Mouse (Mus musculus) C2C12 (cell line): ENCODE data around the gene Slc31a2. TPM values are rescaled to one million over a fixed set of nuclear protein-coding genes. Genes with fewer than 3 reads are reported as not detected.

Experiments used
- H3K27me3 ChIP-seq: one replicate; pipeline ENCODE4 v1.6.1; 2011; ENCODE audit not compliant: control insufficient read depth, insufficient read depth, insufficient read length
- H3K36me3 ChIP-seq: one replicate; pipeline ENCODE4 v1.6.1; 2011; ENCODE audit not compliant: control insufficient read depth, insufficient read depth
- H3K4me3 ChIP-seq: one replicate; pipeline ENCODE4 v1.5.1; 2011; ENCODE audit warnings: mild to moderate bottlenecking, control low read depth; ENCODE audit not compliant: poor library complexity, insufficient read depth, severe bottlenecking
- H3K79me2 ChIP-seq: one replicate; pipeline ENCODE4 v1.6.1; 2011; ENCODE audit not compliant: control insufficient read depth, insufficient read depth
- H3K79me3 ChIP-seq: one replicate; pipeline ENCODE4 v1.6.1; 2011; ENCODE audit warnings: low read depth, control low read depth
- H3ac ChIP-seq: one replicate; pipeline ENCODE3; 2011; ENCODE audit warnings: low read depth; ENCODE audit not compliant: control insufficient read depth, insufficient read length
- CEBPB ChIP-seq: IDR thresholded peaks from one replicate; pipeline ENCODE4 v1.6.1; 2011; ENCODE audit warnings: low read depth, mild to moderate bottlenecking, control low read depth, moderate library complexity
- CTCF ChIP-seq: IDR thresholded peaks from one replicate; pipeline ENCODE4 v1.5.1; 2011; ENCODE audit not compliant: control insufficient read depth, insufficient read depth, insufficient read length
- FOSL1 ChIP-seq: IDR thresholded peaks from one replicate; pipeline ENCODE4 v1.8.0; 2011; ENCODE audit warnings: mild to moderate bottlenecking, low read length; ENCODE audit not compliant: poor library complexity, insufficient read depth, severe bottlenecking
- MAX ChIP-seq: IDR thresholded peaks from one replicate; pipeline ENCODE4 v1.6.1; 2011; ENCODE audit warnings: mild to moderate bottlenecking, control low read depth
- MYOD1 ChIP-seq: IDR thresholded peaks from one replicate; pipeline ENCODE4 v1.6.1; 2011; ENCODE audit warnings: low read depth; ENCODE audit not compliant: control insufficient read depth, insufficient read length
- MYOG ChIP-seq: IDR thresholded peaks from one replicate; pipeline ENCODE4 v1.6.1; 2011; ENCODE audit not compliant: control insufficient read depth, insufficient read length; ENCODE audit errors: extremely low read depth
- USF1 ChIP-seq: IDR thresholded peaks from one replicate; pipeline ENCODE4 v1.6.1; 2011; ENCODE audit warnings: low read depth, mild to moderate bottlenecking, control low read depth, moderate library complexity
- polyA plus RNA-seq: library from polyadenylated mRNA; unstranded; fragments of >200 nt; fragmentation: generic; extraction: Trizol; gene quantifications from one replicate; pipeline ENCODE4 v1.2.1, GENCODE M21; 2012; ENCODE audit warnings: missing spikeins

Slc31a2 gene
- polyA plus RNA-seq, 1 experiment, result 3.1 TPM

GRCm38 (mm10) chr4:62347605-62348328 lies 85.4 kb downstream of the Slc31a2 start:
- no peak overlapping the region for H3K4me3 ChIP-seq
- TF ChIP-seq MAX (no peak), CTCF (no peak), MYOG (no peak), FOSL1 (no peak), CEBPB (no peak), MYOD1 (no peak), USF1 (no peak)
- no peaks in the 10 kb centered on the region for H3K79me2 ChIP-seq
- H3ac ChIP-seq, result no peak overlapping the region
- no peaks in the 10 kb centered on the region for H3K79me3 ChIP-seq
- H3K27me3 ChIP-seq, result no peaks in the 10 kb centered on the region
- peaks cover 18% of the 10 kb centered on the region for H3K36me3 ChIP-seq

Other genes with a start within 250 kb of the Slc31a2 start
- not detected for gene Mup20, start 208.4 kb upstream of the Slc31a2 start, polyA plus RNA-seq
- gene Mup3, start 175.2 kb upstream of the Slc31a2 start, polyA plus RNA-seq, result not detected
- not detected for gene Mup21, start 111.7 kb upstream of the Slc31a2 start, polyA plus RNA-seq
- 0.47 TPM for gene Zfp37, start 31.5 kb upstream of the Slc31a2 start, polyA plus RNA-seq
- gene Fkbp15, start 98.0 kb downstream of the Slc31a2 start, polyA plus RNA-seq, result 13.2 TPM
- gene Slc31a1, start 98.2 kb downstream of the Slc31a2 start, polyA plus RNA-seq, result 17.0 TPM
- gene Cdc26, start 146.1 kb downstream of the Slc31a2 start, polyA plus RNA-seq, result 70.2 TPM
- gene Prpf4, start 146.2 kb downstream of the Slc31a2 start, polyA plus RNA-seq, result 11.3 TPM
- 0.84 TPM for gene Rnf183, start 172.7 kb downstream of the Slc31a2 start, polyA plus RNA-seq
- gene Wdr31, start 208.3 kb downstream of the Slc31a2 start, polyA plus RNA-seq, result 2.6 TPM
- gene Bspry, start 217.5 kb downstream of the Slc31a2 start, polyA plus RNA-seq, result 0.25 TPM
- 19.7 TPM for gene Hdhd3, start 240.9 kb downstream of the Slc31a2 start, polyA plus RNA-seq